Mouse (Mus musculus) granulocyte monocyte progenitor cell, adult 5-6 weeks (primary cell): ENCODE data around the gene Slc43a1. TPM values are rescaled to one million over a fixed set of nuclear protein-coding genes. Genes with fewer than 3 reads are reported as not detected.
"Not testable (repeated sequence)": the region's sequence is repeated elsewhere in the genome, so short reads cannot be mapped to it uniquely, and the experiment has no call there.

Experiments
- ATAC-seq: replicated peaks from 2 replicates; pipeline ENCODE4 v1.8.0; 2016; ENCODE audit warnings: mild to moderate bottlenecking, moderate TSS enrichment, inconsistent platforms; ENCODE audit not compliant: poor library complexity, severe bottlenecking
- total RNA-seq, 2 experiments: library from RNA; stranded (forward) in 1 of 2; stranded (reverse) in 1 of 2; fragments of 200-712, 200-1000 nt in 1 of 2; fragments of >200 nt in 1 of 2; fragmentation: Nextera tagmentation in 1 of 2; gene quantifications; 2 replicates each; pipeline ENCODE4 v1.2.3; 2014 to 2017

The Slc43a1 gene
- total RNA-seq, 2 experiments from 2014 or later, result 11.8 to 14.6 TPM

DNA sequence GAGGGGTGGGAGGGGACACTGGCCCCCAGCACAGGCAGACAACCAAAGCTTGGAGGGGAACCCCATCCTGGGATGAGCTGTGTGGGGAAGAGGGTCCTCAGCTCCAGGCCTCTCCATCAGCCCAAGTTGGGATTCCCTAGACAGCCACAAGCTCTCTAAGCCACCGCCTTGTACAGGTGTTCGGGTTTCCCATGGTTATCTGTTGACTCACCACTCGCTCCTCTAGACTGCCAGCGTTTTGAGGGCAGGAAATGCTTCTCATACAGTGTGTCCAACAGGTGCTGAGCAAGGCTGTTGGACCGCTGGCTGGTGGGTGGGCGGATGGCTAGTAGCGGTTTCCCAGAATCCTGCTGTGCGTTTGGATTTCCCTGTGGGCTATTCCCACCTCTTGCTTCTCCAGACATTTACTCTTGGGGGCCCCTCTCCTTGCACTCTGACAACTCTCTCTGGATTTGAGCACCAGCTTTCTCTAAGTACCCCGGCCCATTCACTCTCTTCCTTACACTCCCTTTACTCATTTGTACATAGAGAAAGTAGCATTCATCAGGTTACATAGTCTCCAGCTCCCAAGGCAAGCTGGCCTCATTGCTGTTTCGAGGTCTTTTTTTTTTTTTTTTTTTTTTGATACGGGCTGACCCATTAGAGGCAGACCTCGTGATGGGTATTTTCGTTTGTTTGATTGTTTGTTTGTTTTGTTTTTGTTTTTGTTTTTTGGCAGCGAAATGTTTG, 50.8 kb downstream of the Slc43a1 start:
- ATAC-seq, result no peak

DNA sequence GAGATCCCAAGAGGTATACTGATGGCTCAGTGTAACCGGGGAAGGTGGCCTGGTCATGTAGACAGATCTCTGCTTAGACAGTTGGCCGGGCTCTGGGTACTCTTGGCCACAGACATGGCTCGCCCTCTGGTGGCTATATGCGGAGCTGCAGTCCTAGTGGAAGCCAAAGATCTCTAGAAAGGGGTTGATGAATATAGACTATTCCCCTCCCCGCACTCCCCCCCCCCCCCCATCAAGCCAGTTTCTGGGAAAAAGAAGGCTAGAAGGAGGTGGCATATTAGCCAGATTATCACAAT, 51.3 kb downstream of the Slc43a1 start:
- peak; percentile 64 for ATAC-seq

- ATAC-seq, result no peak
Observed at GRCm38 (mm10) chr2:84893359-84893758, 54.7 kb downstream of the Slc43a1 start.

DNA sequence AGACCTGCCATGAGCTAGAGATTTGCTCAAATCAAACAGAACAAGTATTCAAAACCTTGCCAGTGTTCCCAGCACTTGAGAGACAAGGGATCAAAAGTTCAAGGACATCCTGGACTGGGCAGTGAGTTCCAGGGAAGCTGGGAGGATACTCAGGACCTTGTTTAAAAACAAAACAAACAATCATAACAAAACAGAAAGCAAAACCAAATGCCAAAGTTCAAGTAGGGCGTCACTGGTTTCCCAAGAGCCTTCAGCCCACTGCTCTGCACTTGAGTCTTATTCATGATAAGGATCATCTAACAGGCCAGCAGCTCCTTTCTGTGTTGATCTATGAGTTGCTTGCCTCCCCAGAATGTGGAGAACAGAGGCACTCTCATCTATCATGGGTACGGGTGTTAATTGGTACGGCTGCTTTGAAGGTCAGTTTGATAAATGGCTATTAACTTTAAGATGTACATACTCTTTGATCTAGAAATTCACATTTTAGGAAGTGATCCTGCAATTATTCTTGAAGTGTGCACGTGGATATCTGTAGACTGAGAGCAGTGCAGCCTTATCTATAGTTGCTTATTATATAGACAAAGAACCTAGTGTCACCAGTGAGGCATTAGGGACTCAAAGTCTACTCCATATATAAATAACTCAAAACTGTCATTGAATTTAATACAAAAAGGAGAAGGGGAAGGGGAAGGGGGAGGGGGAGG, 57.0 kb downstream of the Slc43a1 start:
- ATAC-seq, result peak; percentile 33; the same call in 1 of the 2 replicates

DNA sequence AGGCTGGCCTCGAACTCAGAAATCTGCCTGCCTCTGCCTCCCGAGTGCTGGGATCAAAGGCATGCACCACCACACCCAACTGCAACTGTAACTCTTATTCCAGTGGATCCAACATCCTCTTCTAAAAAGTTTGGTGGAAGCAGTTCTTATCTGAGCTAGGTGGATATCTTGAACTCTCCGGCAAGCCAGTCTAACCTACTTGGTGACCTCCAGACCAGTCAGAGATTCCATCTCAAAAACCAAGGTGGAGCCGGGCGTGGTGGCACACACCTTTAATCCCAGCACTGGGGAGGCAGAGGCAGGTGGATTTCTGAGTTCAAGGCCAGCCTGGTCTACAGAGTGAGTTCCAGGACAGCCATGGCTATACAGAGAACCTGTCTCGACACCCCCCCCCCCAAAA, 58.0 kb downstream of the Slc43a1 start:
- not testable (repeated sequence) for ATAC-seq

DNA sequence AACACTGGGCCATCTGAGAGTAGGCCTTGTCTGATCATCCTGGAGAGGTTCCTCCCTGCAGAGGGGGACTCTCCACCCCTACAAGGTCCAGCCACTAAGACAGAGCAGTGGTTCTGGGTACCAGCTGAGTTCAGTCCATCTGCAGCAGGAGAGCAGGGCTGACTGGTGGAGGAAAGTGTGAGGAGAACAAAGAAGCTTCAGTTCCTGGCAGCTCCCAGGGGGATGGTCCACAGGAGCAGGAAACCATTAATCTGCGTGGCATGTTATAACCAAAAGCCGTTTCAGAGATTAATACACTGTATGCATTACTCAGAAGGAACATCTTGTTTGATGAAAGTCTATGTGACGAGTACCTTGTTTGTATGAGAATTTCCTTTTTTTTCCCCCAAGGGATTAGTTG, 74.1 kb downstream of the Slc43a1 start:
- ATAC-seq, result no peak

Other genes with a start within 250 kb of the Slc43a1 start
- 30.6 and 34.8 TPM in 2 replicates for gene Ctnnd1, start 188.1 kb upstream of the Slc43a1 start, total RNA-seq (2014; fragmentation: Nextera tagmentation)
- gene Ctnnd1, start 188.1 kb upstream of the Slc43a1 start, total RNA-seq (2017), result 27.4 and 44.7 TPM in 2 replicates
- not detected in 2 replicates for gene Btbd18, start 179.8 kb upstream of the Slc43a1 start, total RNA-seq (2014; fragmentation: Nextera tagmentation)
- not detected in 2 replicates for gene Btbd18, start 179.8 kb upstream of the Slc43a1 start, total RNA-seq (2017)
- 189 and 209 TPM in 2 replicates for gene Selenoh, start 168.1 kb upstream of the Slc43a1 start, total RNA-seq (2014; fragmentation: Nextera tagmentation)
- 156 and 175 TPM in 2 replicates for gene Selenoh, start 168.1 kb upstream of the Slc43a1 start, total RNA-seq (2017)
- gene Gm28635, start 160.8 kb upstream of the Slc43a1 start, total RNA-seq (2014; fragmentation: Nextera tagmentation), result not detected in 2 replicates
- gene Gm28635, start 160.8 kb upstream of the Slc43a1 start, total RNA-seq (2017), result not detected in 2 replicates
- 16.7 and 24.4 TPM in 2 replicates for gene Med19, start 160.4 kb upstream of the Slc43a1 start, total RNA-seq (2014; fragmentation: Nextera tagmentation)
- gene Med19, start 160.4 kb upstream of the Slc43a1 start, total RNA-seq (2017), result 25.5 and 28.5 TPM in 2 replicates
- gene Tmx2, start 159.7 kb upstream of the Slc43a1 start, total RNA-seq (2014; fragmentation: Nextera tagmentation), result 36.2 and 48.2 TPM in 2 replicates
- gene Tmx2, start 159.7 kb upstream of the Slc43a1 start, total RNA-seq (2017), result 52.6 and 55.0 TPM in 2 replicates
- gene Zdhhc5, start 123.7 kb upstream of the Slc43a1 start, total RNA-seq (2014; fragmentation: Nextera tagmentation), result 38.4 and 46.6 TPM in 2 replicates
- 33.4 and 35.2 TPM in 2 replicates for gene Zdhhc5, start 123.7 kb upstream of the Slc43a1 start, total RNA-seq (2017)
- 30.3 and 34.9 TPM in 2 replicates for gene Clp1, start 111.5 kb upstream of the Slc43a1 start, total RNA-seq (2014; fragmentation: Nextera tagmentation)
- 31.3 and 40.1 TPM in 2 replicates for gene Clp1, start 111.5 kb upstream of the Slc43a1 start, total RNA-seq (2017)
- gene Ypel4, start 104.8 kb upstream of the Slc43a1 start, total RNA-seq (2014; fragmentation: Nextera tagmentation), result not detected in 2 replicates
- not detected in 2 replicates for gene Ypel4, start 104.8 kb upstream of the Slc43a1 start, total RNA-seq (2017)
- gene Gm19426, start 95.2 kb upstream of the Slc43a1 start, total RNA-seq (2014; fragmentation: Nextera tagmentation), result not detected in 2 replicates
- not detected in 2 replicates for gene Gm19426, start 95.2 kb upstream of the Slc43a1 start, total RNA-seq (2017)
- gene Serping1, start 63.4 kb upstream of the Slc43a1 start, total RNA-seq (2014; fragmentation: Nextera tagmentation), result not detected in 2 replicates
- gene Serping1, start 63.4 kb upstream of the Slc43a1 start, total RNA-seq (2017), result not detected in 2 replicates
- gene Ube2l6, start 40.0 kb upstream of the Slc43a1 start, total RNA-seq (2014; fragmentation: Nextera tagmentation), result 5.6 and 6.3 TPM in 2 replicates
- 4.0 and 7.1 TPM in 2 replicates for gene Ube2l6, start 40.0 kb upstream of the Slc43a1 start, total RNA-seq (2017)
- not detected in 2 replicates for gene Smtnl1, start 16.2 kb upstream of the Slc43a1 start, total RNA-seq (2014; fragmentation: Nextera tagmentation)
- gene Smtnl1, start 16.2 kb upstream of the Slc43a1 start, total RNA-seq (2017), result not detected in 2 replicates
- gene Timm10, start 11.9 kb upstream of the Slc43a1 start, total RNA-seq (2014; fragmentation: Nextera tagmentation), result 52.3 and 76.6 TPM in 2 replicates
- gene Timm10, start 11.9 kb upstream of the Slc43a1 start, total RNA-seq (2017), result 32.2 and 34.6 TPM in 2 replicates
- not detected in 2 replicates for gene Rtn4rl2, start 47.9 kb downstream of the Slc43a1 start, total RNA-seq (2014; fragmentation: Nextera tagmentation)
- gene Rtn4rl2, start 47.9 kb downstream of the Slc43a1 start, total RNA-seq (2017), result not detected in 2 replicates
- gene Slc43a3, start 97.7 kb downstream of the Slc43a1 start, total RNA-seq (2014; fragmentation: Nextera tagmentation), result 123 and 129 TPM in 2 replicates
- 96.1 and 109 TPM in 2 replicates for gene Slc43a3, start 97.7 kb downstream of the Slc43a1 start, total RNA-seq (2017)
- gene Prg2, start 141.6 kb downstream of the Slc43a1 start, total RNA-seq (2014; fragmentation: Nextera tagmentation), result not detected in 2 replicates
- 73.5 and 97.1 TPM in 2 replicates for gene Prg2, start 141.6 kb downstream of the Slc43a1 start, total RNA-seq (2017)
- gene Prg3, start 149.4 kb downstream of the Slc43a1 start, total RNA-seq (2014; fragmentation: Nextera tagmentation), result 7.6 and 17.0 TPM in 2 replicates
- gene Prg3, start 149.4 kb downstream of the Slc43a1 start, total RNA-seq (2017), result 10.5 and 16.0 TPM in 2 replicates
- 229 and 255 TPM in 2 replicates for gene Ssrp1, start 198.4 kb downstream of the Slc43a1 start, total RNA-seq (2014; fragmentation: Nextera tagmentation)
- gene Ssrp1, start 198.4 kb downstream of the Slc43a1 start, total RNA-seq (2017), result 454 and 456 TPM in 2 replicates
- 0.68 and 0.92 TPM in 2 replicates for gene P2rx3, start 198.6 kb downstream of the Slc43a1 start, total RNA-seq (2014; fragmentation: Nextera tagmentation)
- 0.10 and 0.52 TPM in 2 replicates for gene P2rx3, start 198.6 kb downstream of the Slc43a1 start, total RNA-seq (2017)
- 0.47 and 1.4 TPM in 2 replicates for gene Tnks1bp1, start 209.2 kb downstream of the Slc43a1 start, total RNA-seq (2014; fragmentation: Nextera tagmentation)
- gene Tnks1bp1, start 209.2 kb downstream of the Slc43a1 start, total RNA-seq (2017), result 2.2 and 4.9 TPM in 2 replicates